Mouse (Mus musculus): ENCODE measurements around the gene Atg2b. TPM values are rescaled to one million over a fixed set of nuclear protein-coding genes. Genes with fewer than 3 reads are reported as not detected.

Atg2b gene
- polyA plus RNA-seq, 1 experiment from 2014 or later: 8.4 TPM

DNA sequence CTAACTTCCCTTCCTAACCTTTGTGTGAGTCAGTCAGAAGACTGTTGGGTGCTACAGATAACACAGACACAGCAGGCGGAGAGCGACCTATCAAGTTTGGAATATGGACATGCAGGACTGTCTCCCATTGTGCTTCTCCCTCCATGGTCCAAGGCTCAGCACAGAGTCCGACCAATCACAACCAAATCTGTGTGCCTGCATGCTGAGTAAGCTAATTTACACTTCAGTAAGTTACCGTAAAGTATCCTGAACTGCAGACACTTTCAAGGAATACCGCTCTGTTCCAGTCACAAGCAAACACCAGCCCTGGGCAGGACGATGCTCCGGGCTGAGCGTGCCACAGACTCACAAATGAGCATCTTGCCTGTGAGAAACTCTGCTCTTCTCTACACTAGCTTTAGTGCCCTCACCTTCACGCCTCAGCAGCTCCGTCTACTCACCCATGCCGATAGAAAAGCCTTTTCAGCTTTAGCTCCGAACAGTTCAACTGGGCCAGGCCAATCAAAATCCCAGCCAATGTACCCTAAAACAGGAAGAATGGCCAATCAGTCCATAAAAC, 62.0 kb downstream of the Atg2b start:
- DNase-seq (ENCODE audit: low spot score) (no peak), ATAC-seq (replicated peaks; ENCODE audit: low FRiP score, low read depth) (0 out of 2 replicates have a peak, but pooled peaks have one; percentile 40)
- no peaks in the 10 kb centered on the region for H3K9me3 ChIP-seq (replicated peaks; ENCODE audit: low read length)
- H3K4me2 ChIP-seq (ENCODE audit: low read length): no peak overlapping the region
- peaks cover 62% of the 10 kb centered on the region for H3K36me3 ChIP-seq (ENCODE audit: insufficient read depth, low read length)
- H3K27ac ChIP-seq: no peak overlapping the region
- H3K4me3 ChIP-seq (replicated peaks; ENCODE audit: low read depth, low read length): no peak overlapping the region
- H3K4me1 ChIP-seq (replicated peaks; ENCODE audit: insufficient read depth, low read length): no peaks in the 10 kb centered on the region
- no peak for TF ChIP-seq CTCF (IDR thresholded peaks at IDR 0.05; ENCODE audit: low read depth)
- H3K27me3 ChIP-seq (ENCODE audit: insufficient read depth, low read length): no peaks in the 10 kb centered on the region
- H3K9ac ChIP-seq (ENCODE audit: low read depth, low read length): no peak overlapping the region
- WGBS: 58% methylated on average over 12 of the region's 12 CpGs

DNA sequence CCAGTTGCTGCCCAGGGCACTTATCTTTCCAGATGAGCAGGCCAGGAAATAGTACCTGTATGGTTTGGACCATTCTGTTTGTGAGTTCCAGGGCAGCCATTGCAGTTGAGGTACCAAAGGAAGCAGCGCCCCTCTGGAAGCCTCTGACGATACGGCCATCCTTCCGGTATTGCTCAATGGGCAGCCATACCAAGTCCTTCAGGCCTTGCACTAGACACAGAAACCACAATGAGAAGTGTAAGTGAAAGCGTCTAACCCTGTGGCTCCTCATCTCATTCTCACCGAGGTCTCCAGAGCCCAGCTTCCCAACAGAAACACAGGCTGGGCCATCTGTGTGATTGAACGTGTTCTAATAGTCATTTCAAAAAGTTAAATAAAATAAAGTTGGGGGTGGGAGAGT, 63.0 kb downstream of the Atg2b start:
- no peak for TF ChIP-seq CTCF (IDR thresholded peaks at IDR 0.05; ENCODE audit: low read depth)
- ATAC-seq (replicated peaks; ENCODE audit: low FRiP score, low read depth): no peak
- no peaks in the 10 kb centered on the region for H3K4me1 ChIP-seq (replicated peaks; ENCODE audit: insufficient read depth, low read length)
- peaks cover 63% of the 10 kb centered on the region for H3K36me3 ChIP-seq (ENCODE audit: insufficient read depth, low read length)
- H3K4me2 ChIP-seq (ENCODE audit: low read length): no peak overlapping the region
- no peaks in the 10 kb centered on the region for H3K27me3 ChIP-seq (ENCODE audit: insufficient read depth, low read length)
- 96% methylated on average over 7 of the region's 7 CpGs for WGBS
- no peaks in the 10 kb centered on the region for H3K9me3 ChIP-seq (replicated peaks; ENCODE audit: low read length)
- no peak for DNase-seq (ENCODE audit: low spot score)
- no peak overlapping the region for H3K9ac ChIP-seq (ENCODE audit: low read depth, low read length)
- H3K27ac ChIP-seq: no peak overlapping the region
- H3K4me3 ChIP-seq (replicated peaks; ENCODE audit: low read depth, low read length): no peak overlapping the region

- TF ChIP-seq CTCF (IDR thresholded peaks at IDR 0.05; ENCODE audit: low read depth): no peak
- no peak for DNase-seq (ENCODE audit: low spot score)
- H3K27ac ChIP-seq: no peak overlapping the region
- H3K4me1 ChIP-seq (replicated peaks; ENCODE audit: insufficient read depth, low read length): no peaks in the 10 kb centered on the region
- no peak overlapping the region for H3K4me2 ChIP-seq (ENCODE audit: low read length)
- no peak for ATAC-seq (replicated peaks; ENCODE audit: low FRiP score, low read depth)
- no peak overlapping the region for H3K4me3 ChIP-seq (replicated peaks; ENCODE audit: low read depth, low read length)
- H3K9ac ChIP-seq (ENCODE audit: low read depth, low read length): no peak overlapping the region
- no peaks in the 10 kb centered on the region for H3K27me3 ChIP-seq (ENCODE audit: insufficient read depth, low read length)
- H3K36me3 ChIP-seq (ENCODE audit: insufficient read depth, low read length): peaks cover 31% of the 10 kb centered on the region
- H3K9me3 ChIP-seq (replicated peaks; ENCODE audit: low read length): no peaks in the 10 kb centered on the region
- 85% methylated on average over 10 of the region's 10 CpGs for WGBS
These were observed 71.5 kb downstream of the Atg2b start for GRCm38 (mm10) chr12:105613559-105613958.

- TF ChIP-seq CTCF (IDR thresholded peaks at IDR 0.05; ENCODE audit: low read depth): peak; percentile 92
- H3K9ac ChIP-seq (ENCODE audit: low read depth, low read length): no peak overlapping the region
- no peak overlapping the region for H3K4me3 ChIP-seq (replicated peaks; ENCODE audit: low read depth, low read length)
- DNase-seq (ENCODE audit: low spot score) (peak; percentile 88), ATAC-seq (replicated peaks; ENCODE audit: low FRiP score, low read depth) (0 out of 2 replicates have a peak, but pooled peaks have one; percentile 26)
- no peaks in the 10 kb centered on the region for H3K4me1 ChIP-seq (replicated peaks; ENCODE audit: insufficient read depth, low read length)
- H3K4me2 ChIP-seq (ENCODE audit: low read length): no peak overlapping the region
- peaks cover 14% of the 10 kb centered on the region; the same call in 1 of the 2 replicates for H3K36me3 ChIP-seq (ENCODE audit: insufficient read depth, low read length)
- 14% methylated on average over 7 of the region's 7 CpGs for WGBS
- no peaks in the 10 kb centered on the region for H3K9me3 ChIP-seq (replicated peaks; ENCODE audit: low read length)
- no peak overlapping the region for H3K27ac ChIP-seq
- no peaks in the 10 kb centered on the region for H3K27me3 ChIP-seq (ENCODE audit: insufficient read depth, low read length)
These were observed 73.3 kb downstream of the Atg2b start for GRCm38 (mm10) chr12:105611748-105612147.

DNA sequence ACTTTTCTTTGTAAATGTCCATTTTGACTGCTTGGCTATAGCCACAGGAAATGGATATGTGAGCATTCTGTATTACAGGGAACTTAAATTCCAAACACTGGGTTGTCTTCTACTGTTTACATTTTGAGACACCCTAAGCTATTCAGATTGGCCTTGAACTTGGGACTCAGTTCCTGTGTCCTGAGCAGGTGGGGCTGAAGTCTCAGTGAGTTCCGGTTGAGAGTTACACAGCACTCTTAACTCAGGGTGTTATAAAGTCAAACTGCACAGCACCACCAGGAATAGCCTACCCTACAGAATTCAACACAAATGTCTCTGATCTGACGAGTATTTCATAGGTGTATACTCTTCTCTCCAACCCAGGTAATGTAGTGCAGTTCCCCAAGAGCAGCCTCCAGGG, 74.0 kb downstream of the Atg2b start:
- no peaks in the 10 kb centered on the region for H3K9me3 ChIP-seq (replicated peaks; ENCODE audit: low read length)
- no peak overlapping the region for H3K4me2 ChIP-seq (ENCODE audit: low read length)
- ATAC-seq (replicated peaks; ENCODE audit: low FRiP score, low read depth) (no peak), DNase-seq (ENCODE audit: low spot score) (no peak)
- no peak overlapping the region for H3K27ac ChIP-seq
- whole genome bisulfite sequencing: 90% methylated on average over 2 of the region's 2 CpGs
- H3K36me3 ChIP-seq (ENCODE audit: insufficient read depth, low read length): peaks cover 7% of the 10 kb centered on the region; the same call in 1 of the 2 replicates
- H3K9ac ChIP-seq (ENCODE audit: low read depth, low read length): no peak overlapping the region
- no peak overlapping the region for H3K4me3 ChIP-seq (replicated peaks; ENCODE audit: low read depth, low read length)
- TF ChIP-seq CTCF (IDR thresholded peaks at IDR 0.05; ENCODE audit: low read depth): no peak
- H3K27me3 ChIP-seq (ENCODE audit: insufficient read depth, low read length): no peaks in the 10 kb centered on the region
- no peaks in the 10 kb centered on the region for H3K4me1 ChIP-seq (replicated peaks; ENCODE audit: insufficient read depth, low read length)

DNA sequence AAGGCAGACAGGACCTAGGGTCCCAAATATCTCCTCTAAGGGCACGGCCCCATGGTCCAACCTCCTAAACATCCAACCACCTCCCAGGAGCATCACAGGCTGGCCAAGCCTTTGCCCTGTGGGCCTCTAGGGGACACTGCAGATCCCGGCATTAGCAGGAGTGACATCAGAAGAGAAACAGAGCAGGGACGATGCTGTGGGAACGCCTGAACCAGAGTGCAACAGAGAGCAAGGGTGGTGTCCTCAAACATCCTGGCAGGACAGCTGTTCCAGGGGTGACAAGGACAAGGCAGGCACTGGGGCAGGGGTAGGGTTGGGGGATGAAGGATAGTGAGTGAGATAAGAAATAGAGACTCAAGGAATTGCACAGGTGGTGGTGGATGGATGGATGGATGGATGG, 78.1 kb downstream of the Atg2b start:
- no peaks in the 10 kb centered on the region for H3K4me1 ChIP-seq (replicated peaks; ENCODE audit: insufficient read depth, low read length)
- DNase-seq (ENCODE audit: low spot score) (no peak), ATAC-seq (replicated peaks; ENCODE audit: low FRiP score, low read depth) (no peak)
- H3K36me3 ChIP-seq (ENCODE audit: insufficient read depth, low read length): no peaks in the 10 kb centered on the region
- no peak overlapping the region for H3K9ac ChIP-seq (ENCODE audit: low read depth, low read length)
- 74% methylated on average over 4 of the region's 4 CpGs for WGBS
- no peak for TF ChIP-seq CTCF (IDR thresholded peaks at IDR 0.05; ENCODE audit: low read depth)
- no peak overlapping the region for H3K27ac ChIP-seq
- no peaks in the 10 kb centered on the region for H3K9me3 ChIP-seq (replicated peaks; ENCODE audit: low read length)
- H3K4me2 ChIP-seq (ENCODE audit: low read length): no peak overlapping the region
- no peaks in the 10 kb centered on the region for H3K27me3 ChIP-seq (ENCODE audit: insufficient read depth, low read length)
- no peak overlapping the region for H3K4me3 ChIP-seq (replicated peaks; ENCODE audit: low read depth, low read length)

DNA sequence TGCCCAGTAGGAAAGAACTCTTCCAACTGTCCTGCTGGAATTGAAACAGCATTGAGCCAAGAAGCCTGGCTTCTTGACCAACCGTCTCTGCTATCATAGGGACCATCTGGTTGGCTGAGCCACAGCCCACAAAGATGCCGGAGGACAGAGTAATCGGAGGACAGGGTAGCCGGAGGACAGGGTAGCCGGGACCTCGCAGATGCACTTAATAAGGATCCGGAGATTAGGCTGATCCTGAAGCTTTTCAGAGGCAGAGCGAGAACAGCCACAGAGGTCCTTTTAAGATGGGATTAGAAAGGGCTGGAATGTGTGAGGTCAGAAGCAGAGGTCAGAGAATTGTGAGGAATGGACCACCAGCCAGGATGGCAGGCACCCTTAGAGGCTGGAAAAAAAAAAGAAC, 79.8 kb downstream of the Atg2b start:
- DNase-seq (ENCODE audit: low spot score): no peak
- H3K4me3 ChIP-seq (replicated peaks; ENCODE audit: low read depth, low read length): no peak overlapping the region
- no peak overlapping the region for H3K9ac ChIP-seq (ENCODE audit: low read depth, low read length)
- H3K9me3 ChIP-seq (replicated peaks; ENCODE audit: low read length): no peaks in the 10 kb centered on the region
- 68% methylated on average over 8 of the region's 8 CpGs for WGBS
- no peak for ATAC-seq (replicated peaks; ENCODE audit: low FRiP score, low read depth)
- no peaks in the 10 kb centered on the region for H3K4me1 ChIP-seq (replicated peaks; ENCODE audit: insufficient read depth, low read length)
- H3K27ac ChIP-seq: no peak overlapping the region
- TF ChIP-seq CTCF (IDR thresholded peaks at IDR 0.05; ENCODE audit: low read depth): no peak
- H3K36me3 ChIP-seq (ENCODE audit: insufficient read depth, low read length): no peaks in the 10 kb centered on the region
- no peaks in the 10 kb centered on the region for H3K27me3 ChIP-seq (ENCODE audit: insufficient read depth, low read length)
- no peak overlapping the region for H3K4me2 ChIP-seq (ENCODE audit: low read length)

Measured in kidney, postnatal 0 days (tissue).